Mouse (Mus musculus) embryonic stem cell, embryonic (primary cell): ENCODE results near the gene Dynlt1f.
"Not testable (repeated sequence)": the region's sequence is repeated elsewhere in the genome, so short reads cannot be mapped to it uniquely, and the experiment has no call there.

Source experiments
- CTCF ChIA-PET, 4 experiments: fragments of 300-600 bp in 2 of 4; fragments of 350-600 bp in 2 of 4; sonication (Branson Sonifier 250); formaldehyde crosslinking; loops; one replicate each; lab custom pipeline; 2022; ENCODE audit warnings: inconsistent platforms in 2 of 4; lab: Charles Lee
- POLR2A ChIA-PET, 4 experiments: fragments of 300-600 bp in 2 of 4; fragments of 350-600 bp in 2 of 4; sonication (Branson Sonifier 250); formaldehyde crosslinking; loops; one replicate each; lab custom pipeline; 2022; ENCODE audit warnings: antibody characterized with exemption in 4 of 4, inconsistent platforms in 1 of 4; lab: Charles Lee

Dynlt1f gene

GRCm38 (mm10) chr17:6636861-6637260 is 18.8 kb downstream of the Dynlt1f start:
- ChIA-PET POLR2A (no interaction called here), CTCF (no interaction called here)

- POLR2A ChIA-PET, CTCF ChIA-PET: not testable (repeated sequence)
Observed at GRCm38 (mm10) chr17:6635781-6636180, 19.9 kb downstream of the Dynlt1f start.

- CTCF ChIA-PET, POLR2A ChIA-PET: not testable (repeated sequence)
Observed at GRCm38 (mm10) chr17:6632850-6633249, 22.9 kb downstream of the Dynlt1f start.

- CTCF ChIA-PET, POLR2A ChIA-PET: not testable (repeated sequence)
Observed at GRCm38 (mm10) chr17:6630398-6630797, 25.3 kb downstream of the Dynlt1f start.

GRCm38 (mm10) chr17:6624926-6625558 is 30.7 kb downstream of the Dynlt1f start:
- CTCF ChIA-PET, POLR2A ChIA-PET: not testable (repeated sequence)

- CTCF ChIA-PET, POLR2A ChIA-PET: not testable (repeated sequence)
Observed at GRCm38 (mm10) chr17:6621976-6622375, 33.7 kb downstream of the Dynlt1f start.

- CTCF ChIA-PET, POLR2A ChIA-PET: not testable (repeated sequence)
Observed at GRCm38 (mm10) chr17:6620730-6621451, 34.8 kb downstream of the Dynlt1f start.

GRCm38 (mm10) chr17:6620035-6620434 is 35.7 kb downstream of the Dynlt1f start:
- POLR2A ChIA-PET, CTCF ChIA-PET: not testable (repeated sequence)

- CTCF ChIA-PET, POLR2A ChIA-PET: not testable (repeated sequence)
Observed at GRCm38 (mm10) chr17:6619271-6619670, 36.4 kb downstream of the Dynlt1f start.

GRCm38 (mm10) chr17:6617689-6618400 is 37.9 kb downstream of the Dynlt1f start:
- POLR2A ChIA-PET, CTCF ChIA-PET: not testable (repeated sequence)

GRCm38 (mm10) chr17:6616731-6617130 is 39.0 kb downstream of the Dynlt1f start:
- POLR2A ChIA-PET, CTCF ChIA-PET: not testable (repeated sequence)

- CTCF ChIA-PET, POLR2A ChIA-PET: not testable (repeated sequence)
Observed at GRCm38 (mm10) chr17:6614316-6614715, 41.4 kb downstream of the Dynlt1f start.

GRCm38 (mm10) chr17:6613524-6613923 is 42.2 kb downstream of the Dynlt1f start:
- CTCF ChIA-PET, POLR2A ChIA-PET: not testable (repeated sequence)

- POLR2A ChIA-PET: interaction anchor here in 1 of 4 experiments (0.9 kb wide), 1 partner anchor 23 kb away, joined by 3 read pairs; no protein-coding TSS in a partner anchor
- CTCF ChIA-PET: not testable (repeated sequence)
Observed at GRCm38 (mm10) chr17:6605347-6605746, 50.4 kb downstream of the Dynlt1f start.

- POLR2A ChIA-PET, CTCF ChIA-PET: not testable (repeated sequence)
Observed at GRCm38 (mm10) chr17:6602205-6602604, 53.5 kb downstream of the Dynlt1f start.

- POLR2A ChIA-PET, CTCF ChIA-PET: not testable (repeated sequence)
Observed at GRCm38 (mm10) chr17:6601204-6601911, 54.3 kb downstream of the Dynlt1f start, which contains the start of gene Dynlt1c. Dynlt1c (plus strand) TSS chr17:6601671.

GRCm38 (mm10) chr17:6600216-6600911 is 55.3 kb downstream of the Dynlt1f start:
- POLR2A ChIA-PET, CTCF ChIA-PET: not testable (repeated sequence)

- POLR2A ChIA-PET: not testable (repeated sequence)
Observed at GRCm38 (mm10) chr17:6598356-6598755, 57.3 kb downstream of the Dynlt1f start.

More at GRCm38 (mm10) chr17:6598356-6598755, 57.3 kb downstream of the Dynlt1f start:
- CTCF ChIA-PET: not testable (repeated sequence)
